Mouse (Mus musculus) central nervous system, embryonic 18 days (tissue): ENCODE results near the gene Trmt10b. TPM values are rescaled to one million over a fixed set of nuclear protein-coding genes. Genes with fewer than 3 reads are reported as not detected.

ENCODE experiments used
- polyA plus RNA-seq: library from polyadenylated mRNA; depleted of rRNA; stranded (reverse); fragments of >200 nt; gene quantifications from 2 replicates; pipeline ENCODE4 v1.2.3, GENCODE M21; 2012; rRNA removed

Trmt10b gene
- 17.4 and 18.1 TPM in 2 replicates for polyA plus RNA-seq

DNA sequence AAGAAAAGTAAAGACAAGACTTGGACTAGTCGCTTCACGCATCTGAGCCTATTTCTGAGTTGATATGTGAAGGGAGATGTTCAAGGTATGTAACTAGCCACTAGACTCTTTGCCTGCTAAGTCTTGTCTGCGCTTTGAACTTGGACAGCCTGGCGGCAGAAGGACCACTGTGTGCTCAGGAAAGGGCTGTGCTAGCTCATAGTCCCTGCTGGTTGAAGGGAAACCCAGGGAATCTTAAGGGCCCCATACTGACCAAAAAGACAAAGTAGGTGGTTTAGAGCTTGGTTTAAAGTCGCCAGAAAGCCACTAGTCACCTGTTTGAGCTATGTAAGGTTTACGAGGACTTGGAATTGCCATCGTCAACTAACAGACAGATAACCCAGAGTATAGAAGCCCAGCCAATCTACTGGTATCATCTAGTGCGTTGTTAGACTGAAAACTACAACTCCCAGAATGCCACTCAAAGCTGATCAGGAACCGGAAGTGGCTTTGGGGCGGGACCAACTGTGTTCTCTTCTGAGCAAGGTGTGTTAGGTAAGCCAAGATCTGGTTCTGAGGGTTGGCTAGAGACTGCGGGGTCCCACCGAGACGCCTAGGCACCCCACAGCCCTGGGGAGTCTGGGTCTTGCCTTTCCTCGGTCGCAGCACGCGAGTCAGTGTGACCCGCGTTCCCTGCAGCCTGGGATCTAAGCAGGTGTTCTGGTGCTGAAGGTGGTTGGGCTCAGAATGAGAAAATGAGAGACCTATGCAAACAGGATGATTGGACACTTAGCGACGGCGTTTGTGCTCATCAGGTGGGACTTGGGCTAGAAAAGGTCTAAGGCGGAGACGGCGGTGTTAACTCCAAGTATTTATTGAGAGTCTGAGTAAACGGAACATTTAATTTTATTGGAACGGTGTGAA, at the start of gene Trmt10b:
TSS of gene Trmt10b (plus strand) at position 466 of the 903 bp plus-strand sequence.

DNA sequence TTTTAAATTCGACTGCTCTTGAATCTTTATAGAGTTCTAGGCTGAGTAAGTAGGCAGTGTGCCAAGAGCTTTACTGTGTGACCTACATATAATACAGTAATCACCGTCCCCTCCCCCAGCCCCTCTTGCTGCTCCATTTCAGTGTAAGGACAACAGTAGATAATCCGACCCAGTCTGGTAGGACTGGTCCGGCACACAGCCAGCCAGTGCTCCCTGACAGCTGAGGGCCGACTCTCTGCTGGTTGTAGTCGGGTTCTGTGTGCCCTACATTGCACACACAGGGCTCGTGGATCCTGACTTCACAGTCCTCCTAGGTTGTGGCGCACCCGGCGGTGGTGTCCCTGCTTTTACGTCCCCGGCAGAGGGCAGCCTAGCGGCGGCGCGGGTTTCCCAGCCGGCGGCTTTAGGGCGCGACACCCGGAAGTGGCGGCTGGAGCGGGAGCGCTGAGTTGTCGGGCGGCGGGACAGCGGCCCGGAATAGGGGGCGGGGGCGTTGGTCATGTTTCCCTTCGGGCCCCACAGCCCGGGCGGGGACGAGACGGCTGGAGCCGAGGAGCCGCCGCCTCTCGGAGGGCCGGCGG, 44.8 kb downstream of the Trmt10b start, which contains the start of gene Dcaf10:
TSS of gene Dcaf10 (plus strand) at position 433 of the 581 bp plus-strand sequence.

DNA sequence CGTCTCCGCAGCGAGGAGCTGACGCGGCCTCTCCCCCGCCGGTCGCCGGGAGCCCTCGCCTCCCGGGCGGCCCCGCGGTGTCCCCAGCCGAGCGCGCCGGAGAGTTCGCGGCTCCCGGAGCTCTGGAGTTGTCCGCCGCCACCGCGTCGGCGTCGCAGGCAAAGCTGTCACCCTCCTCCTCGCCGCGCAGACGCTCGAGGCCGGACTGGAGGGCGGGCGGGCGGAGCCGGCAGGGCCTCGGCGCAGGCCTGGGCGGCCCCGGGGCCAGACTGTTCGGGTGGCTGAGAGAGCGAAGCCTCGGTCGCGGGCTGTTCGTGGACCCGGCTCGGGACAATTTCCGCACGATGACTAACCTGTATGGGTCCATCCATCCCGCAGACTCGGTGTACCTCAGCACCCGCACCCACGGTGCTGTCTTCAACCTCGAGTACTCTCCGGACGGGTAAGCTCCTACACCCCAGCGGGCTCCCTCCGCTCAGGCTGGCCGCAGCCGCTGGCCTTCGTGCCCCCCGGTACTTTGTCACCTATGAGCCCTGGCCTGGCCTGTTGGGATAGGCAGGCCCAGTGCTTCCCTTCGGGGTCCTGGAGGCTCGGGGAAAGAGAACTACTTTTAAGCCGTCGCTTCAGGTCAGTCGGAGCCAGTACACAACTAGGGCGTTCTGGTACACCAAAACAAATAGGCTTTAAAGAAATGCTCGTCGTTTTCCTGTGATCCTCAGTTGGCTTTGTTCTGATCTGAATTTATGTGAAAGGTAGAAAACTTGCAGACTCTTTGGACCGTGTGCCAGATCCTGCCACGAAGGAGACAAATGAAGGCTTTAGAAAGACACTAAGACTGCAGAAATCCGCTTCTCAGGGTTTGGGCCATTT, 45.6 kb downstream of the Trmt10b start, which contains the start of gene Exosc3:
TSS of gene Exosc3 (minus strand) at position 447 of the 870 bp plus-strand sequence.

Other genes with a start within 250 kb of the Trmt10b start
- gene Fbxo10, start 212.5 kb upstream of the Trmt10b start, polyA plus RNA-seq: 33.2 and 33.7 TPM in 2 replicates
- 128 and 157 TPM in 2 replicates for gene Tomm5, start 189.0 kb upstream of the Trmt10b start, polyA plus RNA-seq
- 2.6 and 2.8 TPM in 2 replicates for gene Frmpd1, start 112.3 kb upstream of the Trmt10b start, polyA plus RNA-seq
- 10.8 and 11.7 TPM in 2 replicates for gene Dcaf10, start 45.0 kb downstream of the Trmt10b start, polyA plus RNA-seq
- 22.9 and 26.0 TPM in 2 replicates for gene Exosc3, start 45.6 kb downstream of the Trmt10b start, polyA plus RNA-seq
- gene Slc25a51, start 111.6 kb downstream of the Trmt10b start, polyA plus RNA-seq: 121 and 131 TPM in 2 replicates
- gene Shb, start 235.3 kb downstream of the Trmt10b start, polyA plus RNA-seq: 25.4 and 30.5 TPM in 2 replicates